Mouse (Mus musculus): ENCODE results near the gene Lzts2.

Gene Lzts2

DNA sequence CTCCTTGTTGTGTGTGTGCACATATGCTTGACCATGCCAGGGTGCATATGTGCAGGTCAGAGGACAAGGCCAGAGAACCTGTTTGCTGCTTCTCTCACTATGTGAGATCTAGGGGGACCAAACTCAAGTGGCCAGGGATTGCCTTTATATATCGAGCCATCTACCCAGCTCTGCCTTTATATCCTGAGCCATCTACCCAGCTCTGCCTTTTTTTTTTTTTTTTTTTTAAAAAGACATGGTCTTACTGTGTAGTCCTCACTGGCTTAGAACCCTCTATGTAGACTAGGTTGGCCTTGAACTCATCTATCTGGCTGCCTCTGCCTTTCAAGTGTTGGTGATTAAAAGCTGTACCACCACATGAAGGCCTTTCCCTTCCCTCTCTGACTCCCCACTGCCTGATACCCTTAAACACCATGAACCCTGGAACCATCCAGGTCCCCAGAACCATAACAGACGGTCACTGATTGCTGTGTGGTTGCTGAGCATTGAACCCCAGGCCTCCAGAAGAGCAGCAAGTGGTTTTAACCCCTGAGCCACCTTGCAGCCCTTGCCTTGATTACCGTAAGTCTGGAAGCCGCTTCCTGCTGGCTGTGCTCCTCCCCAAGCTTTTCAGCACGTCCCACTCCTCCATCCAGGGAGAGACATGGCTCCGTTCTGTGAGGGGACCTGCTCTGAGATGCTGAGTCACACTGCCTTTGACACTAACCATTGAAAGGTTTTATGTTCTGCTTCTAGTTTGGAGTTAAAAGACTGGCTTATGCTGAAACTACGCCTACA is 10.3 kb upstream of the Lzts2 start:
- no peak for DNase-seq (ENCODE audit: low read depth, low spot score)

DNA sequence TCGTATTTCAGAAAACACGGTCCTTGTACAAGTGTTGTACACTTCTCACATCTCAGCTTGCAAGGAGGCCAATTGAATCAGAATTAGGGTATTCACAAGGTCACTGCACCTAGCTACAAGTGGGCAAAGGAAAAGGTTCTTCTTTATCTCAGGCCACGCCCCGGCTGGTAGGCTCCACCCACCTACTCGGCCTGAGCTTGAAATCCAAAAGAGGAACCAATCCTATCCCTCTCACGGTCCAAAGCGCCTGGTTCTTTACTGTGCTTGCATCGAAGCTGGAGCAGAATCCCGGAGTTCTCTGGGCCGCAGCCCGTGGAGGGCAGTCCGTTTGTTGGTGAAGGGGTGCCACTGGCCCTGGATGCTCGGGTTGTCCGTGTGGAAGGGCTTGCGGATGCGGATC is 8.8 kb upstream of the Lzts2 start, which contains the start of gene Twnk:
Gene Twnk, plus strand, starts transcription at position 220 of the 400 bp plus-strand sequence.
- DNase-seq (ENCODE audit: low read depth, low spot score) = peak; percentile 53

DNA sequence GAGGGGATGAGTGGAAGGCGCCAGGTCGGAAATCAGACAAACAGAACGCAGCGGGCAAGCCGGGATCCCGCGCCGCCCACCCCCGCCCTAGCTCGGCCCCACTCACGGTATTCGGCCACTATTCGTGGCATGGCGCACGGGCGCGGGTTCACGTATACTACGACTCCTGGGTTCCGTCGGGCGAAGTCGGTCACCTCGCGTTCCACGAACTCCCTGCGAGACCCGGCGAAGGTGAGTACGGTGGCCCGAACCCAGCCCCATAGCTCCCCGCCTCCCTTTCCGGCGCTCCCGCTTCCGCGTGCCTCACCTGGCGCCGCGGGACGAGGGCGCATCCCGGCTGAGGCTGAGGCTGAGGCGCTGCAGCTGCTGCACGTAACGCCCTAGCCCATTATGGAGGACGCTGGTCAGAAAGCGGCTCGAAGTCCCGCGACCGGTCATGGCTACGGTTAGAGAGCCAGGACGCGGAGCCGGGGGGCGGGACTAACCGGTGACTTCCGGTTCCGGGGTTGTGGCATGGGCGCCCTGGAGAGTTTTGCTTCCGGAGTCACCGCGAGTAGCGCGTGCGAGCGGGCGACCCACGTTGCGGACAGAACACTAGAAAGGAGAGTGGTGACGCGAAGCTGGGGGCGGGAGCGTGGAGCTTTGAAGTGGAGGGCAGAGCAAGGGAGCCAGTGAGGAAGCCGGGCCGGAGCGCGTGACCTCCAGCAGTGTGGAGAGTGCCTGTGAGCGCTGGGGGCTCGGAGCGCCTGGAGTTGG is 8.1 kb upstream of the Lzts2 start, which contains the start of gene Mrpl43:
Gene Mrpl43, minus strand, starts transcription at position 486 of the 756 bp plus-strand sequence.
- DNase-seq (ENCODE audit: low read depth, low spot score) = peak; percentile 96

DNA sequence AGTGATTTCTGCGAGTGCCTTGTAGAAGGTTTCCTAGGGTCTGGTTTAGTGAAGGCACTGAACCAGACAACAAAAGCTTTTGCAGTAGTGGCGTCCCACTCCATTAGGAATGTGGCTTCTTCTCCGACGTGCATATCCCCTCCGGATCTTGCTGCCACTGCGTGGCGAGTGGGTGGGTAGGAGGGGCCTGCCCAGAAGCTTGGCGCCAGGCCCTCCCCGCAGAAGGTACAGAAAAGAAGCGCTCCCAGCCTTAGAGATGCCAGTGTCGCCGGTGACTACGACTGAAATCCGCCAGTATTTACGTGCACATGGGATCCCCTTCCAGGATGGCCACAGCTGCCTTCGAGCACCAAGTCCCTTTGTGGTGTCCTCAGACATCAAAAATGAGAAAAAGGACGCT is 7.2 kb upstream of the Lzts2 start:
- peak; percentile 50 for DNase-seq (ENCODE audit: low read depth, low spot score)

DNA sequence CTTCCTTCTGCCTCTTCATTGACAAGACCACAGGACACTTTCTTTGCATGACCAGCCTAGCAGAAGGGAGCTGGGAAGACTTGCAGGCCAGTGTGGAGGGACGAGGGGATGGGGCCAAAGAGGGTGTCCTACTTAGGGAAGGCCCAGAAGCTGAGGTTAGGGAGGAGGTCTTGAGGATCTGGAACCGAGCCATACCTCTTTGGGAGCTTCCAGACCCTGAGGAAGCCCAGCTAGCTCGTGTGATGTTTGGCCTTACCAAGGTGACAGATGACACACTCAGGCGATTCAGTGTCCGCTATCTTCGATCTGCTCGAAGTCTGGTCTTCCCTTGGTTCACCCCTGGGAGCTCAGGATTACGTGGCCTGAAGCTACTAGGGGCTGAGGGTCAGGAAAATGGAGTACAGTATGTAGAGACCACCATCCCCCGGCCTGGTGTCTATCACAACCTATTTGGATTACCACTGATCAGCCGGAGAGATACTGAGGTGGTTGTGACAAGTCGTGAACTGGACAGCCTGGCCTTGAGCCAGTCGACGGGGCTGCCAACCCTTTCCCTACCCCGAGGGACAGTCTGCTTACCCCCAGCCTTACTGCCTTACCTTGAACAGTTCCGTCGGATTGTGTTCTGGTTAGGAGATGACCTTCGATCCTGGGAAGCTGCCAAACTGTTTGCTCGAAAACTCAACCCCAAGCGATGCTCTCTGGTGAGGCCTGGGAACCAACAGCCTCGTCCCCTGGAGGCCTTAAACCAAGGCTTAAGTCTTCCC is 6.6 kb upstream of the Lzts2 start:
- no peak for DNase-seq (ENCODE audit: low read depth, low spot score)

DNA sequence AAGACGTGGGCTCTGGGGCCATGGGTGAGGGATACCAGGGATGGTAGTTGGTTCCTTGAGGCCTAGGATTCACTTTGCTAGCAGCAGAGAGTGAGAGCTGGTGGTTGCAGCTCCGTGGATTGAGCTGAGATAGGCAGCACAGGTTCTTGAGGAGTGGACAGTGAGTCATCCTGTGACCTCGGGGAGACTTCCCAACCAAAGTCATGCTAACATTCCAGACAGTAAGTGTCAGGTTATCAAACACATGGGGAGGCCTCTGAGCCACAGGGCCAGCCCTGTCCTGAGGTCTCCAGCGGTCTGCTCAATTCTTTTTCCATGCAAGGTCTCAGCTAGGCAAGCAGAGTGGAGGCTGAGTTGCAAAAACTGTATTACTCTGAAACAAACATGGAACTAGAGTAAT is 3.6 kb upstream of the Lzts2 start:
- DNase-seq (ENCODE audit: low read depth, low spot score) = no peak

DNA sequence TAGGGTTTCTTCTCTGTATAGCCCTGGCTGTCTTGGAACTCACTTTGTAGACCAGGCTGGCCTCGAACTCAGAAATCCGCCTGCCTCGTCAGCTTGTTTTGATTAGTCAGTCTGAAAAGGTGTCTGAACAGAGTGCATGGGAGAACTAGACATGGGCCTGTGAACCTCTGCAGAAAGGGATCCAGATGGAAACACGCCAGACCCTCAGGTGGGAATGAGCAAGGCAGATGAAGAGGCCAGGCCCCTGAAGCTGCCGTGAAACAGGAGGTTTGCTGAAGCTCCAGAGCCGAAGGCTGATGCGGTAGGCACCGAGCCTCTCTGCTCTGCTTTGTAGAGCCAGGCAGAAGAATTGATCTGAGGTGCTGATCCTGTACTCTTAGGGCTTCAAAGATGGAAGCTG is 2.0 kb upstream of the Lzts2 start:
- DNase-seq (ENCODE audit: low read depth, low spot score) = no peak

DNA sequence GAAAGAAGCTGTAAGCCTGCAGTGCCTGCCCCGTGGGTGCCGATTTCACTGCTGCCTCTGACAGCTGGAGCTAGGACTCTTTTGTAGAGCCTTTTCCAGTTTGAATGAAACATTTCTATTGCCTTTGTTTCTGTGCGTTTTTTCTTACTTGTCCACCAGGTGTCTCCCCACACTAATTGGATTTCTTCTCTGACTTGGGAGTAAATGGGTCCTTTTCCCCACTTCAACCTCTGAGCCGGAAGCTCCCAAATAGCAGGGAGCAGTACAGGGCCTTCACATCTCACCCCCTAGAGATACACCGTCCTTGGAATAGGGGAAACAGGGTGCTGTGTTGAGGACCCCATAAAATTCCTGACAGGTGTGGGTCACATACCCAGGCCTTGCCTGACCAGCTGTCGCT is 1.6 kb upstream of the Lzts2 start:
- no peak for DNase-seq (ENCODE audit: low read depth, low spot score)

DNA sequence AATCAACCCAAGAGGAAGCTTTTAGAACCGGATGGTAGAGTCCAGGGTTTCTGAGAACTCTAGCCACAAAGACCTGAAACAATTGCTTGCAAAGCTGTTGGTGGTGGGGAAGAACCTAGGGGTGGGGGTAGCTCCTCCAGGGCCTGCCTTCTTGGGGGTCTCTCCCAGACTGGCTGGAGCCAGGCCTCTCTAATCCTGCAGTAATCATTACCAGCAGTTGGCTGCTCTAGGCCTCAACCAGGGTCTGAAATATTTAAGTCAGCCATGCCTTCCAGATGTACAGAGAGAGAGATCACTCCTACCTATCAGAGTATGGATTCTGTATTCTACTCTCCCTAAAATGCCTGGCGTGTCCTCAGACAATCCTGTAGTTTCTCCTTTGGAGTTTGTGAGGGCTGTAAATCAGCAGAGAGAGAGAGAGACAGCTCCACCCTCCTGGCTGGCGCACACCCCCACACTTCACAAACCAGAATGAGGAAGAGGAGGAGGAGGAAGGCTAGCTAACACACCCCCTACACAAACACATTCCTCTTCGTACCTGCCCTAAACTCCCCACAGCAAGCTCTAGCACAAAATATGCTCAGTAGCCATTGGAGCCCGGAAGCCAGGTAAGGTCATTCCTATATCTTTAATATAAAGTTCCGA is 511 bp upstream of the Lzts2 start:
- no peak for DNase-seq (ENCODE audit: low read depth, low spot score)

DNA sequence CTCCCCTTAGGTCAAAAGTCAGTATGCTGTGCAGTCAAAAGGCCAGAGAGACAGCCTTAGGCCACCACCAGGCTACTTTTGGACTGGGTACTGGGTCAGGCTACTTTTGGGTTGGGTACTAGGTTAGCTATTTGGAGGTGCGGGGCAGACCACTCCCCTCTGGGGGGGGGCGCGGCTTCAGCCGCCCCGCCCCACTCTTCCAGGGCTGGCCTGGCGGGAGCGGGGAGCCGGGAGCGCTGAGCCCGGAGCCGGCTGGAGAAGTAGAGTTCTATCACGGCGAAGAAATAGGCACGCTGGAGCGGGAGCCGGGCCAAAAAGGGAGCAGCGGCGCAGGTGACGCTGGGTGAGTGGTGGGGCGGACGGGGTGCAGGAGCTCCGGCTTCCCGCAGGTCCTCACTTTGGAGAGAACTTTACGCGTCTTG is 778 bp downstream of the Lzts2 start:
- no peak for DNase-seq (ENCODE audit: low read depth, low spot score)

DNA sequence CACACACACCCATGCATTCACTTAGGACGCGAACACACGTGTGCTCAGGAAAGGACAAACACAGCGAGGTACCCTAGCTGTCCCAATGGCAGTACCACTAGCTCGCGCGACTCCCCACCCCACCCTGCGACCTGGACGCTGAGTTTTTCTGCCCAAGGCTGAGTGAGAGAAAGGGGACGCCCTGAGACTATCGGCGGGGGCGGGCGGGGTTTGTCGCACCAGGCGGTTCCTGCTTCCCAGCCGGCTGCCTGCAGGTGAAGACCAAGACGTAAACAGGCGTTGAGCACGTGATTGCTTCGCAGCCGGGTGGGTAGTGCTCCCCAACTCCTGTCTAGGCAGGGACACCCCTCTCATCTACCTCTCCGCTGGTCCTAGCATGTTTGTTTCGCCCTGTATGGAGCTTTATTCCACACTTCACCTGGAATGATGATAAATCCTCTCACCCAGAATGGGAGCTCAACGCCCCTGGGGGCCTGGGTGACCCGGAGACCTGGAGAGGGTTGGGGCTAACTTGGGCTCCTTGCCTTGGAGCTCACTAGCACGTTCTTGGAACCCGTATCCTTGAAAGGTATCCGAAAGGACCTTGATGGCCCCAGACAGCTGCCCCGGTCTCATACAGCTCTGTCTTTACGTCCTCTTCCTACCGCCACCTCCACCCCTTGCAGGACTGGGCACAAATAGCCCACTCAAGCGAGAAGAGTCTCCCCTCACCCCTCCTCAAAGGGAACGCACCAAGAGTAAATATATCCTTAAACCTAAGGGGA is 1.5 kb downstream of the Lzts2 start:
- peak; percentile 80 for DNase-seq (ENCODE audit: low read depth, low spot score)

DNA sequence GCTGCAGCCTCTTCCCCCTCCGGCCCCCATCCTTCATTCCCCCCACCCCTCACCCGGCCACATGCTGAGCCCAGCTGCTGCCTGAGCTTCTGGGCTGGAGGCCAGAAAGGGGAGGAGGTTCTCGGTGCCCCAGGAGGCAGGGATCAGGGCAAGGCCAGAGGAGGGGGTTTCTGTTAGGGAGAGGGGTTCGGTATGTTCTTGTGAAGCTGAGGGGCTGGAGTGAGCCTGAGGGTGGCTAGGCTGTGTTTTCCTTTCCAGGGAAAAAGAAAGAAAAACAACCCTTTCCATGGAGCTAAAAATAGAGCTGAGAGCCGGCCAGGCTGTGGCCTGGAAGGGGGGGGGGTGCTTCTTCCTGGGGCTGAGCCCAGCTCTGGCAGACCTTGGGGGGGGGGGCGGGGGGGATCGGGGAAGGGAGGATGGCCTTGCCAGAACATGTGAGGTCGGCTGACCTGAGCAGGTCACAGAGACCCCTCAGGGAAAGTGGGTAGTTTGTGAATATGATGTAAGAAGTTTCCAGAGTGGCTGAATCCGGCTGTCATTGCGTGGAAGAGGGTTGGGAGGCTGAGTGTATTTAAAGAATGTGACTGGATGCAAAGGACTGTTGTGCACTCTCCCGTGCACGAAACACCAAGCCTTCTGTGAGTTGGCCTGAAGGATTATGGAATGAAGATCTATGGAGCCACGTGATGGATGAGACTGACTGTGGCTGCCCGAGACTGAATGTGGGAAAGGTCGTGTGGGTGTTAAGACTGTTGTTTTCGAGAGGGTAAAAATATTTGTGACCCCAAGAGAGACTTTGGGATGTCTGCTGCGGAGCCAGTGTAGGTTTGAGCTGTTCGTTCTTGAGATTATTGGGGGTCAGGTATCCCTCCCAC is 2.4 kb downstream of the Lzts2 start:
- peak; percentile 24 for DNase-seq (ENCODE audit: low read depth, low spot score)

DNA sequence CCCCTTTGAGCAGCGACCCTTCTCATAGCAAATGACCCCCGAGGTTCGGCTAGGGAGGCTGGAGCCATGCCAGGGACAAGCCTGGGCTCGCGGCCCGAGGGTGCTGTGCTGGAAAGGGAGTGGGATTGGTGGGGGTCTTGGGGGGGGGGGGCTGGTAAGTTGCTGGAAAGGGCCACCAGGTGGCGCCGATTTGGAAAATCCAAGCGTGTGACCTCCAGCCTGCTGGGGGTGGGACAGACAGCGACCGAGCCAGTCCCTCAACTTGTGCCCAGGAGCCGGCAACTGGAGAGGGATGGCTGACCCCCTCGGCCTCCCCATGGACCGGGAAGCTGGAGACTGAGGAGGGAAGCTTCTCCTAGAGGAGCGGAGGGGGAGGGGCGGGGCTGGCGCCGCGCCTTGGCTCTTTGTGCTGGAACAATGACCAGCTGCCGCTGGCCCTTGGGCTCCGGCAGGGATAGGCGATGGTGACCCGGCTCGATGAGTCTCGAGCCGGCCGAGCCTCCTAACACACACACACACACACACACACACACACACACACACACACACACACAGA is 3.1 kb downstream of the Lzts2 start:
- DNase-seq (ENCODE audit: low read depth, low spot score) = peak; percentile 35

DNA sequence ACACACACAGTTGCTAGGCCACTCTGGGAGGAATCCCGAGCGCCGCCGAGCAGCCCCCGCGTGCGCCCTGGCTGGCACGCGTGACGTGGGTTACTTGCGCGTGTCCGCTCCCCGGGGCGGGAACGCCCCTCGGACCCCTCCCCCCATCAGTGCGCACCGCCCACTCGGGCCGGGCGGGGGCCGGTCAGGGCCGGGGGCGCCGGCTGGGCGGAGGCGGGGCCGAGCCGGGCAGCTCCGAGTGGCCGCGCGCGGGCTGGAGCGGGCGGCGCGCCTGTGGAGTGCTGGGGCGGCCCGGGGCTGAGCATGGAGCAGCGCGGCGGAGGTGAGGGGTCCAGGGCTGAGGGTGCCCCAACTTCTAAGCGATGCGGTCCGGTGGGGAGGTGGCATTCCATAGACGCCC is 3.7 kb downstream of the Lzts2 start:
- DNase-seq (ENCODE audit: low read depth, low spot score) = peak; percentile 61

DNA sequence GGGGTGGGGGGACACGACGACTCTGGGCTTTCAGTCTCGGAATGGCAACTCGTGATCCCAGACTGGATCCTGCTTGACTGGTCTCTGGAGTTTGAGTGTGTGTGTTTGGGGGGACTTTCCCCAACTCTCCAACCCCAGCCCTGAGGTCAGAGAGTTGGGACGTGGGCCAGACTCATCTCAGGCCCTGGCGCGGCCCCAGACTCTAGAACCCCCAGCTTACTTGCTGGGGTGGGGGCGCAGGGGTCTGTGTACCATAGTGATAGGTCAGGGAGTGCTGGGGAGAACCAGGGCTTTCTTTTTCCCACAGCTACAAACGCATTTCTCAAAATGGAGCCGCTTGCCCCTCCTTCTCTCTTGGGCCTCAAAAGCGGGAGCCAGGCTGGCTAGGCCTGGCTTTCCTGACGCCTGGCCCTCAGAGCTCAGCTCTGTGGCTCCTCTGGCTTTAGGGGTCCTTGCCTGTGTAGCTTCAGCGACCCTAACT is 4.2 kb downstream of the Lzts2 start:
- DNase-seq (ENCODE audit: low read depth, low spot score) = no peak

DNA sequence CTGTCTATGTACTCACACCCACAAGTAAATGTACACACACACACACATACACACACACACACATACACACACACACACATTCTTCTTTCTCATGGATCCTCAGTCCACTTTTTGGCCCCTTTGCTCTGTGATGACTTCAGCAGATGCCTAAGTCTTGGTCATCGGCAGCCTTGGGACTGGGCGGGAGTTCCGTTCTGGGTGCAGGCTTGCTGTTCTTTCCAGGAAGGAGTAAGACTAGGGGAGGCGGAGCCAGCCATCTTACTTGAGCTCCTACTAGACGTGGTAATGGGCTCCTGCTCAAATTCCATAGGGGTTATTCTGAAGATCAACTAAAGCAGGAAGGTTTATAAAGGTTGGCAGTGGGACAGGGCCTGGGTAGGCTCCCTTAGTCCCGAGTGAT is 6.1 kb downstream of the Lzts2 start:
- no peak for DNase-seq (ENCODE audit: low read depth, low spot score)

DNA sequence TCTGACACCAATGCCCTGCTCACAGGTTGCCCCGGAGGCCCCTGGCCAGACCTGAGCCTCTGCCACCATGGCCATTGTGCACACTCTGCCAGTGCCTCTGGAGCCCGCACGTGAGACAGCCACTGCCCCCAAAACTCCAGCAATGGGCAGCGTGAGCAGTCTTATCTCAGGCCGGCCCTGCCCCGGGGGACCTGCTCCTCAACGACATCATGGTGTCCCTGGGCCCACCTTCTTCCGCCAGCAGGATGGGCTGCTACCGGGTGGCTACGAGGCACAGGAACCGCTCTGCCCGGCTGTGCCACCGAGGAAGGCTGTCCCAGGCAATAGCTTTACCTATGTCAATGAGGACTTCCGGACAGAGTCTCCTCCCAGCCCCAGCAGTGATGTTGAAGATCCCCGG is 7.1 kb downstream of the Lzts2 start:
- DNase-seq (ENCODE audit: low read depth, low spot score) = no peak

DNA sequence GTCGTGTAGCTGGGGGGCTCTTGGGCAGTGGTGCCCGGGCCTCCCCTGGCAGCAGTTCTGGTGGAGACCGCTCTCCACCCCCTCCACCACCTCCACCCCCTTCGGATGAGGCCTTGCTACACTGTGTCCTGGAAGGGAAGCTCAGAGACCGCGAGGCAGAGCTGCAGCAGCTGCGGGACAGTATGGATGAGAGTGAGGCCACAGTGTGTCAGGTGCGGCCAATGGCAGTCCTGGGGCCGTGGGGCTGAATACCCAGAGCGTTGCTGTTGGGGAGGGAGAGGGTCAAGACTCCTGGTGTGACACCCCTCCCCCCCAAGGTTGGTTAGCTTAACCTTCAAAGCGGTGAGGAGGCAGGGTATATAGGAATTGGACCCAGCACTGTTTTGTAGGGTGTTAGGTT is 9.8 kb downstream of the Lzts2 start:
- no peak for DNase-seq (ENCODE audit: low read depth, low spot score)

DNA sequence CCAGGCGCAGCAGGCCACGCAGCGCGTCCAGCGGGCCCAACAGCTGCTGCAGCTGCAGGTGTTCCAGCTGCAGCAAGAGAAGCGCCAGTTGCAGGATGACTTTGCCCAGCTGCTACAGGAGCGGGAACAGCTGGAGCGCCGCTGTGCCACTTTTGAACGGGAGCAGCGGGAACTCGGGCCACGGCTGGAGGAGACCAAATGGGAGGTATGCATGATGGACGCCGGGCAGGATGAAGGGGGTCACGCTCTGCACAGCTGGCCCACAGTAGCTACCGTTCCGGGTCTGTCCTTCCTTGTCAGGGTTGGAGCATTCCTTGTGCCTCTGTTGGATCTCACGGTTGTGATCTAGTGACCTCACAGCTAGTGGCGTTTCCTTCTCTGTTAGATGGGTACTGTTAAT is 10.6 kb downstream of the Lzts2 start:
- no peak for DNase-seq (ENCODE audit: low read depth, low spot score)

Measured in CD4-positive helper T cell, adult 2 months (primary cell).